Mouse (Mus musculus) brain, embryonic 14.5 days (tissue): ENCODE measurements around the gene Frem3.

ENCODE experiments used
- CTCF ChIP-seq: fragments of 200-500 bp; IDR thresholded peaks from 2 replicates; pipeline ENCODE4 v1.5.1; 2012; ENCODE audit warnings: inconsistent platforms, mild to moderate bottlenecking, moderate library complexity, borderline replicate concordance; ENCODE audit not compliant: insufficient read depth, insufficient read length; ENCODE audit errors: extremely low read depth
- POLR2A ChIP-seq: fragments of 200-500 bp; IDR thresholded peaks from 2 replicates; pipeline ENCODE4 v1.6.1; 2012; ENCODE audit warnings: mild to moderate bottlenecking, inconsistent platforms, borderline replicate concordance; ENCODE audit not compliant: poor library complexity, insufficient read depth, insufficient read length, severe bottlenecking; ENCODE audit errors: extremely low read depth

DNA sequence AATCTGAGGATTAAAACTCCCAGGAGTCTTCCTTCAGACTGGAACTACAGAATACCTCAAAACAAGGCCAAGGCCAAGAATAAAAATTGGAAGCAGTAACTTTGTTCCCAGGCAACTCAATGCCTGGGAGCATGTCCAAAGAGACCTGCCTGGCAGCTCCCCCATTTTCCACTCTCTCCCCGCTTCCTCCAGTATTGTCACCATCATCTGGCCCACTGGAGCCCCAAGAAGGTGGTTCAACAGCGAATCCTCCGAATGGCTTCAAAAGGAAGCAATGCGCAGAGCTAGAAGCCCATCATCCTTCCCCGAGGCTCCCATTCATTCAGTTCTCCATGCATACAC, 127.1 kb downstream of the Frem3 start:
- TF ChIP-seq CTCF (no peak), POLR2A (no peak)
